Mouse (Mus musculus): ENCODE measurements at regions not wholly inside any gene's neighbourhood (a gene's known extent, or its start where the extent isn't known, plus 50 kb on each side); places are given as distances from the start of the nearest gene placed in this dataset.
"Not testable (repeated sequence)": the region's sequence is repeated elsewhere in the genome, so short reads cannot be mapped to it uniquely, and the experiment has no call there.

- no peak for DNase-seq (ENCODE audit: low read depth, low spot score)
These were observed 55.4 kb upstream of the Il33 start for GRCm38 (mm10) chr19:29869526-29869925.

DNA sequence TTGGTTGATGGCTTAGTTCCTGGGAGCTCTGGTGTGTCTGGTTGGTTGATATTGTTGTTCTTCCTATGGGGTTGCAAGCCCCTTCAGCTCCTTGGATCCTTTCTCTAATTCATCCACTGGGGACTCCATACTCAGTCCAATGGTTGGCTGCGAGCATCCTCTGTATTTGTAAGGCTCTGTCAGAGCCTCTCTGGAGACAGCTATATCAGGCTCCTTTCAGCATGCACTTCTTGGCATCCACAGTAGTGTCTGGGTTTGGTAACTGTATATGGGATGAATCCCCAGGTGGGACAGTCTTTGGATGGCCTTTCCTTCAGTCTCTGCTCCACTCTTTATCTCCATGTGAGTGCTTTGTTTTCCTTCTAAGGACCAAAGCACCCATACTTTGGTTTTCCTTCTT is 55.9 kb upstream of the Ranbp6 start:
- not testable (repeated sequence) for DNase-seq (ENCODE audit: low read depth, low spot score)

- no peak for DNase-seq (ENCODE audit: low read depth, low spot score)
These were observed 54.0 kb upstream of the Ranbp6 start for GRCm38 (mm10) chr19:29866822-29867221.

DNA sequence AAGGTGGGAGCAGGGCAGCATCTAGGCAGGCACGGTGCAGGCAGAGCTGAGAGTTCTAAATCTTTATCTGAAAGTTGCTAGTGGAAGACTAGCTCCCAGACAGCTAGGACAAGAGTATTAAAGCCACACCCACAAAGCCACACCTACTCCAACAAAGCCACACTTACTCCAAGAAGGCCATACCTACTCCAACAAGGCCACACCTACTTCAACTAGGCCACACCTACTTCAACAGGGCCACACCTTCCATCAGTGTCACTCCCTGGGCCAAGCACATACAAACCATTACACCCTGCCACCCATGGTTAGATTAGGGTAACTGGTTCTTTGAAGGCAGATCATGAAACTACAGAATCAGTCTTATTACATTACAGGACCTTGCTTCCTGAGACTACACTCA is 52.4 kb upstream of the Ranbp6 start:
- DNase-seq (ENCODE audit: low read depth, low spot score) = peak; percentile 10

- no peak for DNase-seq (ENCODE audit: low read depth, low spot score)
These were observed 50.0 kb upstream of the Ranbp6 start for GRCm38 (mm10) chr19:29862808-29863207.

All from A20 (cell line).